Mouse (Mus musculus): ENCODE results near the gene Tnr.

- TF ChIP-seq MAX (IDR thresholded peaks at IDR 0.05; ENCODE audit: low read length) (no peak), POLR2A (IDR thresholded peaks at IDR 0.05; ENCODE audit: control insufficient read depth in 1 of 2, insufficient read depth in 1 of 2, low read depth in 1 of 2, low read length in 2 of 2, poor library complexity in 1 of 2) (no peak), MYC (IDR thresholded peaks at IDR 0.05; ENCODE audit: low read depth, low read length) (no peak), NELFE (IDR thresholded peaks at IDR 0.05; ENCODE audit: low read depth, low read length) (no peak), CTCF (IDR thresholded peaks at IDR 0.05 in 2 of 3, conservative IDR thresholded peaks at IDR 0.05 in 1 of 3; ENCODE audit: control insufficient read depth in 1 of 3, insufficient read depth in 1 of 3, low read depth in 2 of 3, low read length in 3 of 3, poor library complexity in 1 of 3, severe bottlenecking in 1 of 3) (no peak), TBP (IDR thresholded peaks at IDR 0.05; ENCODE audit: low read depth, low read length) (no peak), GABPA (IDR thresholded peaks at IDR 0.05; ENCODE audit: low read depth, low read length) (no peak), MAZ (IDR thresholded peaks at IDR 0.05; ENCODE audit: low read depth, low read length) (no peak), POLR2AphosphoS2 (IDR thresholded peaks at IDR 0.05; ENCODE audit: low read length) (no peak)
These were observed 295.9 kb downstream of the Tnr start for GRCm38 (mm10) chr1:159819511-159819910.
